Mouse (Mus musculus) ES-E14 (cell line): ENCODE results near the gene St8sia1. TPM values are rescaled to one million over a fixed set of nuclear protein-coding genes. Genes with fewer than 3 reads are reported as not detected.

ENCODE experiments used
- DNase-seq: peaks from one replicate; pipeline ENCODE4 v3.0.0-alpha.2; 2013; ENCODE audit warnings: low read depth, low spot score
- H3K27ac ChIP-seq: 2 replicates; pipeline ENCODE4 v1.5.1; 2012; ENCODE audit warnings: low read depth, mild to moderate bottlenecking, low read length, moderate library complexity, mixed read lengths; ENCODE audit not compliant: poor library complexity, insufficient read depth, severe bottlenecking
- H3K36me3 ChIP-seq: 2 replicates; pipeline ENCODE4 v1.6.1; 2012; ENCODE audit warnings: mild to moderate bottlenecking, low read length, moderate library complexity, mixed read lengths; ENCODE audit not compliant: control insufficient read depth, poor library complexity, insufficient read depth, severe bottlenecking
- H3K4me1 ChIP-seq, 2 experiments: fragments of 150-350 bp in 1 of 2; sonication (generic) in 1 of 2; 2 replicates each; pipeline ENCODE4 v1.6.1; 2012; ENCODE audit warnings: low read length in 2 of 2, mild to moderate bottlenecking in 1 of 2, mixed read lengths in 1 of 2; ENCODE audit not compliant: control insufficient read depth in 2 of 2, insufficient read depth in 2 of 2, poor library complexity in 1 of 2
- H3K4me3 ChIP-seq, 2 experiments: fragments of 150-350 bp in 1 of 2; sonication (generic) in 1 of 2; 2 replicates each; pipeline ENCODE4 v1.5.1; 2012; ENCODE audit warnings: low read length in 2 of 2, low read depth in 1 of 2, mild to moderate bottlenecking in 1 of 2, mixed read lengths in 1 of 2; ENCODE audit not compliant: insufficient read depth in 1 of 2, poor library complexity in 1 of 2, severe bottlenecking in 1 of 2
- H3K9ac ChIP-seq: 2 replicates; pipeline ENCODE4 v1.6.1; 2012; ENCODE audit warnings: low read depth, mild to moderate bottlenecking, low read length, mixed read lengths; ENCODE audit not compliant: poor library complexity, insufficient read depth, severe bottlenecking
- H3K9me3 ChIP-seq: fragments of 150-350 bp; sonication (generic); 2 replicates; pipeline ENCODE4 v1.6.1; 2012; ENCODE audit warnings: low read depth, mild to moderate bottlenecking, low read length; ENCODE audit not compliant: control insufficient read depth, insufficient read depth
- CHD2 ChIP-seq: IDR thresholded peaks from 2 replicates; pipeline ENCODE4 v1.6.1; 2014; ENCODE audit warnings: mild to moderate bottlenecking, low read depth, low read length, inconsistent platforms
- HCFC1 ChIP-seq: IDR thresholded peaks from 2 replicates; pipeline ENCODE4 v1.6.1; 2012; ENCODE audit warnings: low read length, inconsistent platforms, borderline replicate concordance; ENCODE audit not compliant: insufficient read depth
- MAFK ChIP-seq: IDR thresholded peaks from 2 replicates; pipeline ENCODE4 v1.6.1; 2014; ENCODE audit warnings: mild to moderate bottlenecking, low read depth, low read length, inconsistent platforms; ENCODE audit not compliant: insufficient read depth
- ZC3H11A ChIP-seq: IDR thresholded peaks from 2 replicates; pipeline ENCODE4 v1.6.1; 2012; ENCODE audit warnings: low read depth, mild to moderate bottlenecking, inconsistent platforms, low read length, borderline replicate concordance
- ZNF384 ChIP-seq: IDR thresholded peaks from 2 replicates; pipeline ENCODE4 v1.6.1; 2012; ENCODE audit warnings: low read depth, low read length, inconsistent platforms
- in situ Hi-C, 2 experiments: fragments of 600-800 bp; cut with MboI; formaldehyde crosslinking; loops; one replicate each; pipeline ENCODE4 v1.15.1; 2025; ENCODE audit warnings: low sequenced_read_pairs in 2 of 2, inconsistent platforms in 1 of 2; ENCODE audit not compliant: unreplicated experiment in 2 of 2
- total RNA-seq: library from RNA; depleted of rRNA; stranded (reverse); fragments of 300-350 nt; gene quantifications from 2 replicates; pipeline ENCODE4 v1.2.3, GENCODE M21; 2012

Gene St8sia1
- total RNA-seq, 1 experiment, result 8.2 TPM

DNA sequence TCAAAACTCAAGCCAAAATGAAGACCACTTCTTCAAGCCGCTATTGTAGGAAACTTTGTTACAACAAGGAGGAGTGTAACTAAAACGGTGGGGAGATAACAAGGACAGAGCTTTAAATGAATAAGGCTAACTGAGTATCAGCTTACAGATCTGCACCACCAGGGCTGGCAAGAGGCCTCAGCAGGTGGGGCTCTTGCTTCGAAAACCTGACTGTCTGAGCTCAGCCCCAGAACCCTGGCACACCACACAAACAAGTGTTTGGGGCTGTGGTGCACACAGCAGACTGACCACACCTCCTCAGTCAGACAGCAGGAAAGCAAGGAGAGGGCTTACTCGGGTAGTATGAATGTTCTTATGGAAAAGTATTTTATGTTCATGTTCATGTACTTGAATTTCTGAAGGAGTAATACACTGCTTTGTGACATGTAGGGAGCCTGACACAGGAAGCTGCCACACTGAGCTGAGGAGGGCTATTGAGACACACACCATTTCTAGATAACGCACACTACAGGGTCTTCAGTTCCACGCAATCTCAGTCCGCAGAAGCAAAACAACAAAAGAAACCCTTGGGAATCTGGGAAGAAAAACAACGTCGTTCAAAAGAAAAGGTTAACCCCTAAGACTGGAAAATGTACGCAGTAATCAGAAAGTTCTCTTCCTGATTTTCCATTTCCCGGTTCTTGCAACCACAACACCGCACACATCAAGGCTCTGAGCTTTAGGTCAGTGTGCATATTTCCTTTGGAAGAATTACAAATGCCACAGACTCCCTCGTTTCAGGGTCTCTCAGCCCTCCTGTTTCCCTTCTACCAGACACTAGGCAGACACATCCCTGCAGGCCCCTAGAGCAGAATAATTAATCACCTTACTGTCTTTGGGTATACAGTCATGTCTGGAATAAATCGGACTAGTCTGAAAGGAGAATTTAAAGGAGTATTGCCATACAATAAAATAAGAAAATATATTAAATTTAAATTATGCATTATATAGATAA is 29.8 kb upstream of the St8sia1 start:
- H3K9ac ChIP-seq, result no peak overlapping the region
- no peak overlapping the region for H3K4me3 ChIP-seq
- TF ChIP-seq HCFC1 (no peak), MAFK (no peak), ZC3H11A (no peak), ZNF384 (no peak), CHD2 (no peak)
- no peak overlapping the region for H3K27ac ChIP-seq
- DNase-seq, result no peak
- no peaks in the 10 kb centered on the region for H3K9me3 ChIP-seq
- H3K36me3 ChIP-seq, result no peaks in the 10 kb centered on the region
- in situ Hi-C loops, result no loop called here
- peaks cover 2 to 14% of the 10 kb centered on the region in 2 experiments; a peak in 3 of 4 replicates for H3K4me1 ChIP-seq

DNA sequence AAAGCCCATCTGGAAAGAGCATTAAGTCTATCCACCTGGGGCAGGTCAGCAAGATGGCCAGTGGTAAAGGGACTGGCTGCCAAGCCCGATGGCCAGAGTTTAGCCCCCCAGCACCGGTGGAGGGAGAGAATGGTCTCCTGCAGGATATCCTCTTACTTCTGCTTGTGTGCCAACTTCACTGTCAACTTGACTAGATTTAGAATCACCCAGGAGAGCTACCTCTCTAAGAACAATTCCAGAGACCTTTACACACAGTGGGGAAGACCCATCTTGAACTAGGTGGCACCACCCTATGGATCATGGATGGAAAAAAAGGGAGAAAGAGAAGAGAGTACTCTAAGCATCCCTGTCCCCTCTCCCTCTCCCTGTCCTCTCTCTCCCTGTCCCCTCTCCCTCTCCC is 28.7 kb upstream of the St8sia1 start:
- no peaks in the 10 kb centered on the region for H3K9me3 ChIP-seq
- in situ Hi-C loops, result no loop called here
- TF ChIP-seq MAFK (no peak), ZNF384 (no peak)
- H3K4me1 ChIP-seq, result peaks cover 9 to 16% of the 10 kb centered on the region in 2 experiments; a peak in 3 of 4 replicates
- H3K9ac ChIP-seq, result no peak overlapping the region
- no peak overlapping the region for H3K27ac ChIP-seq
- DNase-seq, result no peak
- no peaks in the 10 kb centered on the region for H3K36me3 ChIP-seq
- H3K4me3 ChIP-seq, result no peak overlapping the region

DNA sequence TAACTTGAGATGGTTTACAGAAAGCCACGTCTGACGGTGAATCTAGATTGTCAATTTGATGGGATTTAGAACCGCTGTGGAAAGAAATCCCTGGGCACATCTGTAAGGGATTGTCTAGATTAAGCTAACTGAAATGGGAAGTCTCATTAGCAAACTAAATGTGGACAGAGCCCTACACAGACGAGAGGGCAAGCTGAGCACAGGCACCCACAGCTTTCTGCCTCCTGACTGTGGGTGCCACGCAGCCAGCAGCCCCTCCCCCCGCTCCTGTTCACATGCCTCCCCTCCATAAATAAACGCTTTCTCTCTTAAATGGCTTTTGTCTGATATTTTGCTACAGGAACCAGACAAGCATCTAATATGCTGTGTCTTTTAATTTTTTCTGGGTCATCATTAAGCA is 27.8 kb upstream of the St8sia1 start:
- H3K9me3 ChIP-seq, result no peaks in the 10 kb centered on the region
- no peak for TF ChIP-seq MAFK
- no peak for TF ChIP-seq HCFC1
- TF ChIP-seq CHD2, result no peak
- no peak for TF ChIP-seq ZC3H11A
- no peak for TF ChIP-seq ZNF384
- DNase-seq, result no peak
- H3K27ac ChIP-seq, result no peak overlapping the region
- H3K9ac ChIP-seq, result no peak overlapping the region
- in situ Hi-C loops, result no loop called here
- no peak overlapping the region for H3K4me3 ChIP-seq
- peaks cover 16% of the 10 kb centered on the region in 2 experiments for H3K4me1 ChIP-seq
- H3K36me3 ChIP-seq, result no peaks in the 10 kb centered on the region

DNA sequence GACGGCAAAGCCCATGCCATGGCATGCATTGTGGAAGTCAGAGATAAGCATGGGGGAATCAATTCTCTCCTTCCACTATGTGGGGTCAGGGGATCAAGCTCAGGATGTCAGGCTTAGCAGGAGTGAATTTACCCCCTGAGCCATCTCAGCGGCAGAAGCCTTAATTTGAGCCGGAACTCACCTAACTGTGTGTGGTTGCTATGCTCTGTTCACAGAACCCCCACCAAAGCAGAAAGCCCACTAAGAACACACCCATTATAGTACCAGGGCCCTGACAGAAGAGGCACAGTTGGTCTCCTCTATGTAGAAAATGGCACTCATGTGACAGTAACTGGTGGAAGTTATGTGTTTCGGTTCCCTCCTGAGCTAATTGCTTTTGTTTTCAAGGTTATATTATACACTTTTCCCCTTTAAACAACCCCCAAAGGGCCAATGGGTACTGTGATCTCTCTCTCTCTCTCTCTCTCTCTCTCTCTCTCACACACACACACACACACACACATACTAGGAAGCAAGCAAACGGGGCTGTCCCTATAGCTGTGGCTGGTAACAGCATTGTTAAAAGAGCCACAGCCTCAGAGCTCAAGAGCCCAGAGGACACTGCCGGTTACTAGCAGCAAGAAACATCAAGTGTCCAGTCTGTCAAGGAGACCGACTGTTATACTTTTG is 27.3 kb upstream of the St8sia1 start:
- in situ Hi-C loops, result no loop called here

More for the DNA sequence above, 27.3 kb upstream of the St8sia1 start:
- Histone ChIP-seq H3K9ac (no peak overlapping the region), H3K4me3 (no peak overlapping the region), H3K27ac (no peak overlapping the region), H3K36me3 (no peaks in the 10 kb centered on the region), H3K9me3 (no peaks in the 10 kb centered on the region), H3K4me1 (peaks cover 19 to 20% of the 10 kb centered on the region in 2 experiments)
- TF ChIP-seq HCFC1, result no peak
- no peak for TF ChIP-seq MAFK
- no peak for TF ChIP-seq CHD2
- no peak for TF ChIP-seq ZNF384
- no peak for TF ChIP-seq ZC3H11A
- DNase-seq, result no peak
